In genomic region chr14:56875586-56876159, GRCm38 (mm10) we compare ENCODE assay signal across 18 mouse cellular contexts.
"Had no signal": no experiment of that assay in that cellular context is flagged by ENCODE, and none has a peak within 500 bp of the region (broad histone marks: within the 10 kb centered on the region; RNA-seq: fewer than 3 reads in every experiment).

No protein-coding gene starts in this region.

- H3K27ac ChIP-seq: kidney, postnatal 0 days; limb, embryonic 12.5 days; limb, embryonic 15.5 days; liver, embryonic 14.5 days; midbrain, embryonic 10.5 days; midbrain, embryonic 13.5 days; neural tube, embryonic 13.5 days; stomach, postnatal 0 days had no signal

- DNase-seq: kidney, postnatal 36 days; left cerebral cortex, postnatal 4 days; liver, postnatal 0 days; lung, embryonic 14.5 days; right cerebral cortex, postnatal 4 days; thymus, adult 2 months; thymus, postnatal 14 days; thymus, postnatal 4 days had no signal

- H3K4me1 ChIP-seq: limb, embryonic 12.5 days; limb, embryonic 15.5 days; megakaryocyte, embryonic 14.5 days; midbrain, embryonic 10.5 days; midbrain, embryonic 13.5 days; neural tube, embryonic 13.5 days had no signal

- H3K4me3 ChIP-seq: limb, embryonic 12.5 days; limb, embryonic 15.5 days; megakaryocyte, embryonic 14.5 days; midbrain, embryonic 10.5 days; midbrain, embryonic 13.5 days; myocyte; neural tube, embryonic 13.5 days had no signal
